Mouse (Mus musculus): ENCODE results near the gene Soga1. TPM values are rescaled to one million over a fixed set of nuclear protein-coding genes. Genes with fewer than 3 reads are reported as not detected.
A peak's percentile ranks its signal among the peaks of the same experiment; 100 is the strongest.

The Soga1 gene
- polyA plus RNA-seq, 1 experiment: 40.2 TPM

DNA sequence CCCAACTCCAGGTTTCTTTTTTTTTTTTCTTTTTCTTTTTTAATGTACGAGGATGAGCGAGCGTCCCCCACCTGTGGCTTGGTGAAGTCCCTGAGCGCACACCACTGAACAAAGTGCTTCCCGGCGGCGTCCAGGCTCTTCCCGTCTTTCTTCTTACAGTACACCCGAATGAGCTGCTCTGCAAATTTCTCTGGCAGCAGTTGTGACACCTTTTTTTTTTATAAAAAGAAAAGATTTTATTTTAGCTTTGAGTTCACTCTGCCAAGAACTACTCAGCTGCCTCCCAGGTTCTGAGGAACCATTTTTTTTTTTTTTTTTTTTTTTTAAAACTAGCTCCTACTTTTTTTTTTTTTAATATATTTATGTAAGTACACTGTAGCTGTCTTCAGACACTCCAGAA is 22.6 kb upstream of the Soga1 start:
- no peak for TF ChIP-seq POLR2A (IDR thresholded peaks at IDR 0.05; ENCODE audit: borderline replicate concordance, extremely low read depth, insufficient read depth, insufficient read length, poor library complexity, severe bottlenecking)
- no peak for TF ChIP-seq CTCF (IDR thresholded peaks at IDR 0.05; ENCODE audit: borderline replicate concordance, extremely low read depth, insufficient read depth, insufficient read length)
- no peak for DNase-seq (ENCODE audit: low read depth)

GRCm38 (mm10) chr2:157100319-157100605 is 21.2 kb upstream of the Soga1 start:
- TF ChIP-seq POLR2A (IDR thresholded peaks at IDR 0.05; ENCODE audit: borderline replicate concordance, extremely low read depth, insufficient read depth, insufficient read length, poor library complexity, severe bottlenecking) (no peak), CTCF (IDR thresholded peaks at IDR 0.05; ENCODE audit: borderline replicate concordance, extremely low read depth, insufficient read depth, insufficient read length) (no peak)
- no peak for DNase-seq (ENCODE audit: low read depth)

DNA sequence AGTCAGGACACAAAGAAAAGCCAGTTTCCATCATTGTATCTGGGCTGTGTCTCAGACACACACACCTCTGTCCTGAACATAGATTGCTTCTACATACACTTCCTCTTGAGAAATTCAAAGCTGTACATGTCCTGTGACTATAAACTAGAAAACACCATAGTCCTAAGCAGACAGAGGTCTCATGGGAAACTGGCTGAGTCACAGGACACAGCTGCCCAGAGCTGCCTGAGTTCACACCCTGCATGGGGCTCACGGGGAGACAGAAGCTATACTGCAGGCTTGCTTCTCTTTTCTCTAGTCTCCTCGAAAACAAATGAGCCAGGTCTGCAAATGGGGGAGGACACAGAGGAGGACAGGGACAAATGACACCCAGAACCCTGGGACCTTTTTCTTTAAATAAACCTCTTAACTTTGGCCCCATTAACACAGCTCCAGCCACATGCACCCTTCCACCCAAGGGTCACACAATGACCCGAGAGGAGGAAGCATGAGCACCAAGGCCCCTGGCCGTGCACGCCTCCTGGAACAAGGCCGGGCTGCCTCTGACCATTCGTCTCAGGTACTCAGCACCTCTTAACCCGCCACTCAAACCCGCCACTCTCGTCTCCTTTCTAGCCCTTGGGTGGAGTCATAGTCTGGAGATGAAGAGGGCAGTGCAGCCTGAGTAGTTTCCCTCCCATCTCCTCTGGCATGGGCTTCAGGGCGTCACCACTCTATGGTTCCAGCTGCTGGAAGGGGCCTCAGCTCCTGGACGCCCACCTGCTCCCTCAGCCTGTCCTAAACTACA is 20.7 kb upstream of the Soga1 start:
- DNase-seq (ENCODE audit: low read depth): no peak
- TF ChIP-seq CTCF (IDR thresholded peaks at IDR 0.05; ENCODE audit: borderline replicate concordance, extremely low read depth, insufficient read depth, insufficient read length): no peak
- no peak for TF ChIP-seq POLR2A (IDR thresholded peaks at IDR 0.05; ENCODE audit: borderline replicate concordance, extremely low read depth, insufficient read depth, insufficient read length, poor library complexity, severe bottlenecking)

DNA sequence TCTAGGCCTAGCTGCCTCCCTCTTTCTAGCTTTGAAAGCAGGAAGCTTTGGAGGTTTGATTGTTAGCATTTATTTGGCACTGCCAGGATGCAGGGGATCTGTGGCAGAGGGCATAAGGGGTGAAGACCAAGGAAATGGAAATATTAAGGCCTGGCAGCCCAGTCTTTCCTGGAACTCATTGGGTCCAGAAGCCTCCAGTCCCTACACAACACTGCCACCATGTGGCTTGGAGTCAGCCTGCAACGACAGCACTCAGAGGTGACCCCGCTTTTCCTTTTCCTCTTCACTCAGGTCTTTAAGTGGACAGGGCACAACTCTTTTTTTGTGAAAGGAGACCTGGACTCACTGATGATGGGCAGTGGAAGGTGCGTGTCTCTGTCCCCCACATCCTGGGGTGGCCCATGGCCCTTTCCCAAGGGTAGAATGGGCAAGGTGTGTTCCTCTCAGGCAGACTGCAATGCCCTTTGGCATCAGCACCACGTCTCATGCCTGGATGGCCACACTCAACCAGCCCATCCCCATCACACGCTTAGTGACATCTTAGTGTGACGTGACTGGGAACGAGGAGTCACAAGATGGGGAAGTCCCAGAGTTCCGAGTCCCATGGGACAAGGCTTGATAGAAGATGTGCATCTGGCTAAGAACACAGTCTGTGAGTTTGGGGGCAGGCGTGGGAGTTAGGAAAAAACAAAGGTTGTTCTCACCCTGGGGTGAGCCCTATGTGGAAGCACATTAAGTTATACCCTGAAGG is 16.1 kb upstream of the Soga1 start:
- TF ChIP-seq POLR2A (IDR thresholded peaks at IDR 0.05; ENCODE audit: borderline replicate concordance, extremely low read depth, insufficient read depth, insufficient read length, poor library complexity, severe bottlenecking) (no peak), CTCF (IDR thresholded peaks at IDR 0.05; ENCODE audit: borderline replicate concordance, extremely low read depth, insufficient read depth, insufficient read length) (peak; percentile 96)

DNA sequence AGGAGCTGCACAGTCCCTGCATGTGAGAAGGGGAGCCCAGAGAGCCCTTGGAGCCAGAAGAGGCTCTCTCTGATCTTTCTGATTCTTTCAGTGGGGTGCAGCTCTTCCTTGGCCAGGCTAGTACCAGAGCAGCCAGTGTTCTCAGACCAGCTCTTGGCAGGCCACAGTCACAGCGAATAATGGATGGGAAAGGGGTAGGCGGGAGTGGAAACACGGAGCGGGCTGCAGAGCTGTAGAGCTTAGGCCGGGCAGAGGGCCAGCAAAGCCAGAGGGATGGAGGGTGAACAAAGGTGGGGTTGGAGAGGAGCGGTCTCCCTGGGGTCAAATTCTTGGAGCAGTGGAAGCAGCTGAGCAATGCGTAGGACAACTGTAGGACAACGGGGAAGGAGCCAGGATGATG is 13.0 kb upstream of the Soga1 start:
- TF ChIP-seq CTCF (IDR thresholded peaks at IDR 0.05; ENCODE audit: borderline replicate concordance, extremely low read depth, insufficient read depth, insufficient read length) (no peak), POLR2A (IDR thresholded peaks at IDR 0.05; ENCODE audit: borderline replicate concordance, extremely low read depth, insufficient read depth, insufficient read length, poor library complexity, severe bottlenecking) (no peak)
- peak; percentile 80 for DNase-seq (ENCODE audit: low read depth)

More for the DNA sequence above, 16.1 kb upstream of the Soga1 start:
- DNase-seq (ENCODE audit: low read depth): peak; percentile 82

- TF ChIP-seq POLR2A (IDR thresholded peaks at IDR 0.05; ENCODE audit: borderline replicate concordance, extremely low read depth, insufficient read depth, insufficient read length, poor library complexity, severe bottlenecking): no peak
- TF ChIP-seq CTCF (IDR thresholded peaks at IDR 0.05; ENCODE audit: borderline replicate concordance, extremely low read depth, insufficient read depth, insufficient read length): no peak
- no peak for DNase-seq (ENCODE audit: low read depth)
These were observed 8.7 kb upstream of the Soga1 start for GRCm38 (mm10) chr2:157087536-157088317.

DNA sequence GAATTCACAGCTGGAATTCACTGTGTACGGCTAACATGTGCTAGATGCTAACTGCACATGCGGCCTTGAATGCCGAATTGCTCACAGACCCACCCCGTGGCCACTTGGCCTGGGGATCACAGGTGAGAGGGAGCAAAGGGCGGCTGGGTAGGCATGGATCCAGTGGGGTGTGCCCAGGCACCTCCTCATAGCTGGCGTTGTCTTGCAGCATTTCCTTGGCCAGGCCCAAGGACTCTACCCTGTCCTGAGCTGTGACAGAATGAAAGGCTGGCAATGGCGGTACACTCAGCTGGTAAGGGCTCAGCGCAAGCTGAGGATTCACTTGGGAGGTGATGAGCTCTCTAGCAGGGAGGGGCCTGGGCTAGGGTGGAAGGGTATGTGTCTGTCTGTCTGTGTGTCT is 7.7 kb upstream of the Soga1 start, which contains the start of gene Tldc2:
Tldc2 (plus strand) TSS at position 260 of the 400 bp plus-strand sequence.
- TF ChIP-seq POLR2A (IDR thresholded peaks at IDR 0.05; ENCODE audit: borderline replicate concordance, extremely low read depth, insufficient read depth, insufficient read length, poor library complexity, severe bottlenecking) (no peak), CTCF (IDR thresholded peaks at IDR 0.05; ENCODE audit: borderline replicate concordance, extremely low read depth, insufficient read depth, insufficient read length) (no peak)
- DNase-seq (ENCODE audit: low read depth): no peak

DNA sequence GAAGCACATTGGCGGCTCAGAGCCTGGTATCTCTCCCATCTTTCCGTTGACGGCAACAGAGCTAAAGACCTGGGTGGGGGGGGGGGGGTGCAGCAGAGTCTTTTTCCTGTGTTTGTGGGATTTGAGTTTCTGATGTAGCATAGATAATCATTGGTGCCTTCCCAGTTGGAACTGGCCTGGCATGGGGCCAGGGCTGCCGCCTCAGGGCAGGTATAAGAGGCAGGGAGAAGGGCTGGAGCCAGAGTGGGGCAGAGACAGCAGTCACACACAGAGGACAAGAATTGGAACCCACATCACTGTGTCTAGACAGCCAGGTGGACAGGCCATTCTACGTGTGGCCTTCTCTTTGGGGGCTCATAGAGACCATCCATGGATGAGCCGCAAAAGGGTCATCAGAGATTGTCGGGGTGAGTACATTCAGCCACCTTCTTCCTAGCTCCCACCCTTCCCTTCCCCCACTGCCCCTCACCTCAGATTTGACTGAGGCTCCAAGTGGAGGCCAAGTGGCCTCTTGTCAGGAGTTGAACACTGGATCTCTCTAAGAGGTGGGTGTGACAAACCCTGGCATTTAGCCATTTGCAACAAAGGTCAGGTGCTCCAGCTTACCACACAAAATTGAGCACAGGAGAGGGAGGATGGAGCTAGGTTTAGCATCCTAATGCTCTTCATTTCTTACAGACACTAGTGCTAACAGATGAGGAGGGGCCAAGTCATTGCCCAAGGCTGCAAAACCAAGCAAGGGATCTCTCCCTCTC is 6.0 kb upstream of the Soga1 start:
- no peak for TF ChIP-seq CTCF (IDR thresholded peaks at IDR 0.05; ENCODE audit: borderline replicate concordance, extremely low read depth, insufficient read depth, insufficient read length)
- DNase-seq (ENCODE audit: low read depth): no peak

DNA sequence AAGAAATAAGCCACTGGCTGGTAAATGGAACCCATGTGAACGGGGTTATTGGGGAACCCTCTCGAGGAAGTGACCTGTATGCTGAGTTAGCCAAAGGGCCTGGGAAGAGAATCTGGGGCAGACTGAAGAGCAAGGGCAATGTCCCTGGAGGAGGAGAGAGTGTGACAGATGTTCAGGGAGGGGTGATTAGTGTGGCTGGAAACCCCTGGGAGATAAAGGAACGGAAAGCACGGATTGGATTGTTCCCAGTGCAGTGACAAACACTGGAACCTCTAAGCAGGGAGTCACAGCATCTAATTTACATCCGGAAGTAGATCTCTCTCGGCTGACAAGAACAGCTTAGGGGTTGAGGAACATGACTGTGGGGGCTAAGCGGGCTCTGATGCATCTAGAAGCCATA is 2.9 kb upstream of the Soga1 start:
- no peak for TF ChIP-seq POLR2A (IDR thresholded peaks at IDR 0.05; ENCODE audit: borderline replicate concordance, extremely low read depth, insufficient read depth, insufficient read length, poor library complexity, severe bottlenecking)
- TF ChIP-seq CTCF (IDR thresholded peaks at IDR 0.05; ENCODE audit: borderline replicate concordance, extremely low read depth, insufficient read depth, insufficient read length): no peak
- DNase-seq (ENCODE audit: low read depth): peak; percentile 37

GRCm38 (mm10) chr2:157081331-157081730 is 2.3 kb upstream of the Soga1 start:
- no peak for TF ChIP-seq POLR2A (IDR thresholded peaks at IDR 0.05; ENCODE audit: borderline replicate concordance, extremely low read depth, insufficient read depth, insufficient read length, poor library complexity, severe bottlenecking)
- TF ChIP-seq CTCF (IDR thresholded peaks at IDR 0.05; ENCODE audit: borderline replicate concordance, extremely low read depth, insufficient read depth, insufficient read length): no peak
- no peak for DNase-seq (ENCODE audit: low read depth)
